Mouse (Mus musculus) heart, postnatal 0 days (tissue): ENCODE results near the gene Zcchc14. TPM values are rescaled to one million over a fixed set of nuclear protein-coding genes. Genes with fewer than 3 reads are reported as not detected.

Experiments
- ATAC-seq: fragments of 200-750 bp; cut with Nextera tagmentation; 2 replicates; pipeline ENCODE4 v1.8.0; 2017; ENCODE audit warnings: low read depth, moderate number of reproducible peaks, moderate library complexity; ENCODE audit not compliant: insufficient read depth
- DNase-seq: peaks from one replicate; pipeline ENCODE4 v3.0.0-alpha.2; 2016; ENCODE audit warnings: low spot score
- H3K27ac ChIP-seq: fragments of 300-500 bp; sonication (generic); 2 replicates; pipeline ENCODE4 v1.5.1; 2014; ENCODE audit warnings: low read depth, mild to moderate bottlenecking
- H3K27me3 ChIP-seq: fragments of 300-500 bp; sonication (generic); 2 replicates; pipeline ENCODE4 v1.6.1; 2014; ENCODE audit warnings: low read length, mixed read lengths; ENCODE audit not compliant: control insufficient read depth, insufficient read depth
- H3K36me3 ChIP-seq: fragments of 300-500 bp; sonication (generic); replicated peaks from 2 replicates; pipeline ENCODE4 v1.6.1; 2014; ENCODE audit warnings: low read length, mixed read lengths; ENCODE audit not compliant: control insufficient read depth, insufficient read depth
- H3K4me1 ChIP-seq: fragments of 300-500 bp; sonication (generic); 2 replicates; pipeline ENCODE4 v1.6.1; 2014; ENCODE audit warnings: antibody characterized with exemption; ENCODE audit not compliant: control insufficient read depth, insufficient read depth
- H3K4me2 ChIP-seq: fragments of 300-500 bp; sonication (generic); 2 replicates; pipeline ENCODE4 v1.6.1; 2014; ENCODE audit warnings: low read depth, mild to moderate bottlenecking, low read length, moderate library complexity
- H3K4me3 ChIP-seq: fragments of 300-500 bp; sonication (generic); 2 replicates; pipeline ENCODE4 v1.5.1; 2014; ENCODE audit warnings: low read depth, low read length
- H3K9ac ChIP-seq: fragments of 300-500 bp; sonication (generic); replicated peaks from 2 replicates; pipeline ENCODE4 v1.6.1; 2014; ENCODE audit warnings: low read depth, low read length, mixed read lengths
- H3K9me3 ChIP-seq: fragments of 300-500 bp; sonication (generic); replicated peaks from 2 replicates; pipeline ENCODE4 v1.6.1; 2016; ENCODE audit warnings: low read length; ENCODE audit not compliant: control insufficient read depth
- CTCF ChIP-seq: IDR thresholded peaks from 2 replicates; pipeline ENCODE4 v1.5.1; 2016; ENCODE audit warnings: antibody characterized with exemption, control low read depth, low read depth
- EP300 ChIP-seq: IDR thresholded peaks from 2 replicates; pipeline ENCODE4 v1.6.1; 2016; ENCODE audit warnings: antibody characterized with exemption, low read depth
- WGBS: fragments of 180-500 bp; shearing (Covaris S2); extraction: QIAGEN DNeasy Blood & Tissue Kit; methylation state at CpG from one replicate; pipeline ENCODE4 v1.1.7; 2014; 5-methylcytosine and 5-hydroxymethylcytosine counted together
- polyA plus RNA-seq: library from polyadenylated mRNA; unstranded; fragments of >200 nt; fragmentation: Nextera tagmentation; extraction: Ambion mirVana; gene quantifications from 2 replicates; pipeline ENCODE4 v1.2.1, GENCODE M21; 2015
- total RNA-seq: library from RNA; depleted of rRNA; stranded (reverse); fragments of >200 nt; gene quantifications from 2 replicates; pipeline ENCODE4 v1.2.3, GENCODE M21; 2014; ENCODE audit warnings: low replicate concordance

The Zcchc14 gene
- total and polyA plus RNA-seq, 2 experiments from 2014 or later = 5.6 to 18.1 TPM

- no peak for ATAC-seq
- Histone ChIP-seq H3K27ac (no peak overlapping the region), H3K4me2 (no peak overlapping the region), H3K4me3 (no peak overlapping the region), H3K36me3 (no peaks in the 10 kb centered on the region), H3K4me1 (peaks cover 8% of the 10 kb centered on the region), H3K9me3 (no peaks in the 10 kb centered on the region), H3K27me3 (no peaks in the 10 kb centered on the region), H3K9ac (no peak overlapping the region)
- WGBS = 87% methylated on average over 12 of the region's 12 CpGs
- TF ChIP-seq CTCF = no peak
- TF ChIP-seq EP300 = no peak
- DNase-seq = no peak
These were observed 10.4 kb upstream of the Zcchc14 start for GRCm38 (mm10) chr8:121663101-121663500.

- TF ChIP-seq EP300 (no peak), CTCF (no peak)
- no peak for DNase-seq
- no peak overlapping the region for H3K27ac ChIP-seq
- WGBS = 51% methylated on average over 18 of the region's 18 CpGs
- no peak for ATAC-seq
- H3K4me3 ChIP-seq = no peak overlapping the region
- no peaks in the 10 kb centered on the region for H3K36me3 ChIP-seq
- H3K9me3 ChIP-seq = no peaks in the 10 kb centered on the region
- H3K27me3 ChIP-seq = no peaks in the 10 kb centered on the region
- H3K9ac ChIP-seq = no peak overlapping the region
- H3K4me1 ChIP-seq = peaks cover 8% of the 10 kb centered on the region
- no peak overlapping the region for H3K4me2 ChIP-seq
These were observed 9.1 kb upstream of the Zcchc14 start for GRCm38 (mm10) chr8:121661631-121662357.

GRCm38 (mm10) chr8:121660602-121661001 is 7.9 kb upstream of the Zcchc14 start:
- H3K9me3 ChIP-seq = no peaks in the 10 kb centered on the region
- no peaks in the 10 kb centered on the region for H3K27me3 ChIP-seq
- no peaks in the 10 kb centered on the region for H3K36me3 ChIP-seq
- H3K27ac ChIP-seq = no peak overlapping the region
- H3K4me1 ChIP-seq = peaks cover 5% of the 10 kb centered on the region
- no peak overlapping the region for H3K9ac ChIP-seq
- 73% methylated on average over 15 of the region's 15 CpGs for WGBS
- no peak for TF ChIP-seq EP300
- no peak for TF ChIP-seq CTCF
- ATAC-seq = no peak
- H3K4me2 ChIP-seq = no peak overlapping the region
- no peak for DNase-seq
- no peak overlapping the region for H3K4me3 ChIP-seq

GRCm38 (mm10) chr8:121654966-121655494 is 2.3 kb upstream of the Zcchc14 start:
- WGBS = 84% methylated on average over 14 of the region's 14 CpGs
- Histone ChIP-seq H3K4me1 (peaks cover 28% of the 10 kb centered on the region), H3K9me3 (no peaks in the 10 kb centered on the region), H3K4me3 (no peak overlapping the region), H3K9ac (no peak overlapping the region), H3K36me3 (no peaks in the 10 kb centered on the region), H3K4me2 (no peak overlapping the region), H3K27ac (no peak overlapping the region), H3K27me3 (no peaks in the 10 kb centered on the region)
- TF ChIP-seq CTCF (no peak), EP300 (no peak)
- no peak for ATAC-seq
- no peak for DNase-seq

GRCm38 (mm10) chr8:121654131-121654530 is 1.4 kb upstream of the Zcchc14 start:
- Histone ChIP-seq H3K4me3 (peak overlapping the region; percentile 72; the same call in 1 of the 2 replicates), H3K36me3 (no peaks in the 10 kb centered on the region), H3K27me3 (no peaks in the 10 kb centered on the region), H3K9ac (0 out of 2 replicates have a peak overlapping the region, but pooled peaks have one; percentile 78), H3K4me2 (peak overlapping the region; percentile 91), H3K27ac (no peak overlapping the region), H3K9me3 (no peaks in the 10 kb centered on the region), H3K4me1 (peaks cover 34% of the 10 kb centered on the region)
- DNase-seq (no peak), ATAC-seq (no peak)
- no peak for TF ChIP-seq CTCF
- TF ChIP-seq EP300 = no peak
- WGBS = 80% methylated on average over 4 of the region's 4 CpGs
